Mouse (Mus musculus): ENCODE measurements around the gene Fam219a.

Fam219a gene

GRCm38 (mm10) chr4:41554994-41555663 lies 14.2 kb downstream of the Fam219a start:
- peak in 1 of 2 experiments; percentile 15 for DNase-seq (ENCODE audit: low spot score in 2 of 2)

- no peak for DNase-seq (ENCODE audit: low spot score in 2 of 2)
These were observed 16.2 kb downstream of the Fam219a start for GRCm38 (mm10) chr4:41553116-41553515.

GRCm38 (mm10) chr4:41552529-41552928 lies 16.8 kb downstream of the Fam219a start:
- DNase-seq (ENCODE audit: low spot score in 2 of 2) = peak; percentile 31 to 64

- DNase-seq (ENCODE audit: low spot score in 2 of 2) = no peak
These were observed 22.3 kb downstream of the Fam219a start for GRCm38 (mm10) chr4:41547086-41547485.

- DNase-seq (ENCODE audit: low spot score in 2 of 2) = no peak
These were observed 23.4 kb downstream of the Fam219a start for GRCm38 (mm10) chr4:41545985-41546384.

- DNase-seq (ENCODE audit: low spot score in 2 of 2) = no peak
These were observed 27.2 kb downstream of the Fam219a start for GRCm38 (mm10) chr4:41542136-41542535.

GRCm38 (mm10) chr4:41534866-41535265 lies 34.5 kb downstream of the Fam219a start:
- no peak for DNase-seq (ENCODE audit: low spot score in 2 of 2)

GRCm38 (mm10) chr4:41532420-41532819 lies 36.9 kb downstream of the Fam219a start:
- peak in 1 of 2 experiments; percentile 16 for DNase-seq (ENCODE audit: low spot score in 2 of 2)

GRCm38 (mm10) chr4:41527996-41528395 lies 41.3 kb downstream of the Fam219a start:
- no peak for DNase-seq (ENCODE audit: low spot score in 2 of 2)

- no peak for DNase-seq (ENCODE audit: low spot score in 2 of 2)
These were observed 42.3 kb downstream of the Fam219a start for GRCm38 (mm10) chr4:41527076-41527475.

- no peak for DNase-seq (ENCODE audit: low spot score in 2 of 2)
These were observed 42.8 kb downstream of the Fam219a start for GRCm38 (mm10) chr4:41526553-41526952.

- no peak for DNase-seq (ENCODE audit: low spot score in 2 of 2)
These were observed 44.5 kb downstream of the Fam219a start for GRCm38 (mm10) chr4:41524829-41525228.

GRCm38 (mm10) chr4:41523839-41524238 lies 45.5 kb downstream of the Fam219a start:
- no peak for DNase-seq (ENCODE audit: low spot score in 2 of 2)

- peak in 1 of 2 experiments; percentile 17 for DNase-seq (ENCODE audit: low spot score in 2 of 2)
These were observed 46.5 kb downstream of the Fam219a start for GRCm38 (mm10) chr4:41522788-41523187.

GRCm38 (mm10) chr4:41522136-41522535 lies 47.2 kb downstream of the Fam219a start:
- DNase-seq (ENCODE audit: low spot score in 2 of 2) = no peak

GRCm38 (mm10) chr4:41520641-41521040 lies 48.7 kb downstream of the Fam219a start:
- DNase-seq (ENCODE audit: low spot score in 2 of 2) = no peak

GRCm38 (mm10) chr4:41519195-41519594 lies 50.1 kb downstream of the Fam219a start:
- DNase-seq (ENCODE audit: low spot score in 2 of 2) = no peak

GRCm38 (mm10) chr4:41518349-41518748 lies 51.0 kb downstream of the Fam219a start:
- no peak for DNase-seq (ENCODE audit: low spot score in 2 of 2)

- no peak for DNase-seq (ENCODE audit: low spot score in 2 of 2)
These were observed 52.1 kb downstream of the Fam219a start, which contains the start of gene 1110017D15Rik for GRCm38 (mm10) chr4:41517233-41517632. Gene 1110017D15Rik, minus strand, starts transcription at chr4:41517333.

- no peak for DNase-seq (ENCODE audit: low spot score in 2 of 2)
These were observed 55.6 kb downstream of the Fam219a start for GRCm38 (mm10) chr4:41513714-41514113.

GRCm38 (mm10) chr4:41513309-41513708 lies 56.0 kb downstream of the Fam219a start:
- no peak for DNase-seq (ENCODE audit: low spot score in 2 of 2)

- DNase-seq (ENCODE audit: low spot score in 2 of 2) = no peak
These were observed 61.3 kb downstream of the Fam219a start for GRCm38 (mm10) chr4:41507998-41508397.

GRCm38 (mm10) chr4:41507326-41507924 lies 61.9 kb downstream of the Fam219a start:
- DNase-seq (ENCODE audit: low spot score in 2 of 2) = no peak

All from urinary bladder, adult 18-20 months (tissue).